Mouse (Mus musculus) olfactory bulb, adult 2 months (tissue): ENCODE results near the gene Zfp326. TPM values are rescaled to one million over a fixed set of nuclear protein-coding genes. Genes with fewer than 3 reads are reported as not detected.
"Not testable (repeated sequence)": the region's sequence is repeated elsewhere in the genome, so short reads cannot be mapped to it uniquely, and the experiment has no call there.

Source experiments
- H3K27ac ChIP-seq: fragments of 200-500 bp; 2 replicates; pipeline ENCODE4 v1.5.1; 2012; ENCODE audit warnings: low read depth, low read length; ENCODE audit not compliant: insufficient read depth
- H3K4me1 ChIP-seq: fragments of 200-500 bp; 2 replicates; pipeline ENCODE4 v1.6.1; 2012; ENCODE audit warnings: low read length; ENCODE audit not compliant: control insufficient read depth, insufficient read depth
- H3K4me3 ChIP-seq: fragments of 200-500 bp; 2 replicates; pipeline ENCODE4 v1.5.1; 2012; ENCODE audit warnings: mild to moderate bottlenecking, low read depth, low read length, moderate library complexity; ENCODE audit not compliant: insufficient read depth
- CTCF ChIP-seq: fragments of 200-500 bp; IDR thresholded peaks from 2 replicates; pipeline ENCODE4 v1.5.1; 2012; ENCODE audit warnings: low read depth, mild to moderate bottlenecking, low read length, moderate library complexity; ENCODE audit not compliant: insufficient read depth
- POLR2A ChIP-seq: fragments of 200-500 bp; IDR thresholded peaks from 2 replicates; pipeline ENCODE4 v1.6.1; 2012; ENCODE audit warnings: mild to moderate bottlenecking, low read depth, low read length, moderate library complexity; ENCODE audit not compliant: insufficient read depth
- WGBS: fragments of 180-500 bp; shearing (Covaris S2); methylation state at CpG from one replicate; pipeline ENCODE4 v1.1.7; 2018; 5-methylcytosine and 5-hydroxymethylcytosine counted together
- polyA plus RNA-seq: library from polyadenylated mRNA; stranded (reverse); fragments of >200 nt; gene quantifications from 2 replicates; pipeline ENCODE4 v1.2.4, GENCODE M21; 2012; ENCODE audit warnings: low replicate concordance; ENCODE audit not compliant: missing spikeins, insufficient read depth, insufficient read length

The Zfp326 gene
- polyA plus RNA-seq, 1 experiment = not detected

- TF ChIP-seq POLR2A = no peak
- no peak for TF ChIP-seq CTCF
- Histone ChIP-seq H3K4me3 (no peak overlapping the region), H3K27ac (peak overlapping the region; percentile 78), H3K4me1 (peaks cover 22% of the 10 kb centered on the region)
- WGBS = 26% methylated on average over 11 of the region's 11 CpGs
Observed at GRCm38 (mm10) chr5:105859716-105860460, 16.5 kb upstream of the Zfp326 start.

- Histone ChIP-seq H3K4me3 (no peak overlapping the region), H3K27ac (peak overlapping the region; percentile 88), H3K4me1 (peaks cover 18% of the 10 kb centered on the region)
- no peak for TF ChIP-seq CTCF
- TF ChIP-seq POLR2A = no peak
- WGBS = 33% methylated on average over 10 of the region's 10 CpGs
Observed at GRCm38 (mm10) chr5:105860461-105860835, 15.9 kb upstream of the Zfp326 start.

DNA sequence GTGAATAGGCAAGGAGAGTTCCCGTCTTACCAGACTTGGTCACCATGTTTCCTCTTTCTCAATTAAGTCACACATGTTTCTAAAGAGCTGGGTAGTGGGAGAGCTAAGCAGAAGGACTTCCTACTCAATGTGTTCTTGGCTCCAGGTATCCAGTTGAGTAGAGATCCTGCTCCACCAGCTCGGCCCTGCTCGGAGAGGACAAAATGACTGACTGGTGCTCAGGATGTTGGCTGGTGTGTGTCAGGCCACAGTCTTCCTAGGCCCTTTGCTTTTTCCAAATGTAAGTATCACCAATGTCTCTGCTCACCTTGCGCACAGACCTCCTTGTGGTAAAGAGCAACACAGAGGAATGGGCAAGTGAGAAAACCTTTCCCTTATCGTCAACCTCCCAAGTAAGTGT, 14.7 kb upstream of the Zfp326 start:
- no peak for TF ChIP-seq POLR2A
- no peak for TF ChIP-seq CTCF
- 96% methylated on average over 5 of the region's 5 CpGs for WGBS
- no peak overlapping the region for H3K27ac ChIP-seq
- no peak overlapping the region for H3K4me3 ChIP-seq
- peaks cover 18% of the 10 kb centered on the region for H3K4me1 ChIP-seq

DNA sequence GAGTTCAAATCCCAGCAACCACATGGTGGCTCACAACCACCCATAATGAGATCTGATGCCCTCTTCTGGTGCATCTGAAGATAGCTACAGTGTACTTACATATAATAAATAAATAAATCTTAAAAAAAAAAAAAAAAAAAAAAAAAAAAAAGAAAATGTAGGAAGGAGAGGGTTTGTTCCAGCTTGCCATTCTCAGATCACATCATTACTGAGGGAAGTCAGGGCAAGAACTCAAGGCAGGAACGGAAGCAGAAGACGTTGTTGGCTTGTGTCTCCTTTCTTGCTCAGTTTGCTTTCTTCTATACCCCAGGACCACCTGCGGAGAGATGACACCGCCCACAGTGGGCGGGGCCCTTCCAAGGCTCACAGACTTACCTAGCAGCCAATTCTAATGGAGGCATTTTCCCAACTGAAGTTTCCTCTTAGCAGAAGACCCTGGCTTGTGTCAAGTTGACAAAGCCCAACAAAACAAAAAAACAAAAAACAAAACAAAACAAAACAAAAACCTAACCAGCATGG, 11.2 kb upstream of the Zfp326 start:
- 54% methylated on average over 5 of the region's 5 CpGs for WGBS
- not testable (repeated sequence) for H3K27ac ChIP-seq, H3K4me3 ChIP-seq, H3K4me1 ChIP-seq

DNA sequence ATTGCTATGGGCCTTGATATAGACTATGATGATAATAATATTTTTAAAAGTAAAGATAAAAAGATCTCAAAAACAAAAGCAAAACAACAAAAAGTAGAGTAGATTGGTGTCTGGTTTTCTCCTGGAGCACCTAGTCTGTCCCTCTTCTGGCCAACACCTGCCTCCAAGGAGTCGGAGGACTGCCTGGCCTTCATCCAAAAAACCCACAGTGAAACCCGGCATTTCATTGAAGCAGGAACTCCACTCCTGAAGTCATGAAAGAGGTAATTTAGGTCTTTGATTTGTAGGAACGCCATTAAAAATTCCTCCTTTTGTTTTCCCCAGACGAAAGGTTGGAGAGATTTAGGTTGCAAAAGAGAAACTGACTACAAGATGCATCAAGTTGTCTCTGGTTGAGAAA, 8.9 kb upstream of the Zfp326 start:
- Histone ChIP-seq H3K27ac (no peak overlapping the region), H3K4me3 (no peak overlapping the region), H3K4me1 (no peaks in the 10 kb centered on the region)
- 55% methylated on average over 4 of the region's 4 CpGs for WGBS
- TF ChIP-seq CTCF (no peak), POLR2A (no peak)

GRCm38 (mm10) chr5:105867841-105868447, 8.4 kb upstream of the Zfp326 start:
- no peak for TF ChIP-seq CTCF
- TF ChIP-seq POLR2A = no peak
- Histone ChIP-seq H3K4me1 (no peaks in the 10 kb centered on the region; the same call in 1 of the 2 replicates), H3K4me3 (no peak overlapping the region), H3K27ac (no peak overlapping the region)
- WGBS = 55% methylated on average over 16 of the region's 16 CpGs

- H3K4me1 ChIP-seq = no peaks in the 10 kb centered on the region; the same call in 1 of the 2 replicates
- H3K4me3 ChIP-seq = no peak overlapping the region
- TF ChIP-seq POLR2A = no peak
- no peak for TF ChIP-seq CTCF
- H3K27ac ChIP-seq = no peak overlapping the region
- WGBS = 15% methylated on average over 3 of the region's 3 CpGs
Observed at GRCm38 (mm10) chr5:105868593-105868992, 7.8 kb upstream of the Zfp326 start.

GRCm38 (mm10) chr5:105869739-105870138, 6.6 kb upstream of the Zfp326 start:
- Histone ChIP-seq H3K4me3 (no peak overlapping the region), H3K4me1 (no peaks in the 10 kb centered on the region; the same call in 1 of the 2 replicates), H3K27ac (no peak overlapping the region)
- 91% methylated on average over 7 of the region's 7 CpGs for WGBS
- no peak for TF ChIP-seq POLR2A
- no peak for TF ChIP-seq CTCF

DNA sequence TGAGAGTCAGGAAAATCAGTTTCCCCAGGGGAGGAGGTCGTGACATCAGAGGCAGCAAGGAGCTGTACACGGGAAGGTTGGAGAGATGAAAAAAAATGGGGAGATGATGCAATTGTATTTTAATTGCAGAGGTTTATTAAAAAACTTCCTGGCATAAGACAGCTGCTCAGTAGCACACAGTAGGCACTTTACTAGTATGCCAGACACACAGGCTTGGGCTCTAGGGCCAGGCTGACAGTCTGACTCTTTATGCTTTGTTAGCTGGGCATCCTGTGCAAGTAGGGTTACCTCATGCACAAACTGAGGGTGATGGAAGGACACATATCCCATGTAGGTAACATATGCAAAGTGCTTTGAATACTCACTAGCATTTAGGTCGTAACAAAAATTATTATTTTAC, 5.2 kb upstream of the Zfp326 start:
- Histone ChIP-seq H3K27ac (no peak overlapping the region), H3K4me1 (peaks cover 4% of the 10 kb centered on the region), H3K4me3 (no peak overlapping the region)
- TF ChIP-seq POLR2A = no peak
- WGBS = 85% methylated on average over 3 of the region's 3 CpGs
